Mouse (Mus musculus) regulatory T cell (primary cell): ENCODE measurements around the gene Tmem86b.

Experiments used
- in situ Hi-C: fragments of 300-600 bp; cut with MboI, MseI; formaldehyde crosslinking; loops from one replicate; pipeline ENCODE4 v1.15.1; 2025; ENCODE audit warnings: high pct_unique_total_duplicates

Gene Tmem86b

GRCm38 (mm10) chr7:4631031-4631430 is at the start of gene Tmem86b:
Gene Tmem86b, minus strand, starts transcription at chr7:4631422.
- in situ Hi-C loops, result no loop called here

DNA sequence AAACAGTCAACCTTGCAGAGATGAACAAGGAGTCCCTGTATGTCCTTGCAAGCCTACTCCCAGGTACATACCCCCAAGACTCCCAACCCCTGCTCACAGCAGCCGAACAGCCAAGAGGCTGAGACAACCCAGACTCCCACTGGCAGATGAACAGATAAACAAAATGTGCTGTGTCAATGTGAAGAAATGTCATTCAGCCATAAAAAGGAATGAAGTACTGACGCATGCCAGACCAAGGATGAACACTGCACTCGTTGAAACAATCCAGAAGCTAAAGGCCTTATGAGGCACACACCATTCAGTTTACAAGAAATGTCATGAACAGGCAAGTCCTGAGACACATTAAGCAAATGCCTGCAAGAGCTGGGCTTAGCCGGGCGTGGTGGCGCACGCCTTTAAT is 44.0 kb upstream of the Tmem86b start:
- in situ Hi-C loops, result no loop called here

DNA sequence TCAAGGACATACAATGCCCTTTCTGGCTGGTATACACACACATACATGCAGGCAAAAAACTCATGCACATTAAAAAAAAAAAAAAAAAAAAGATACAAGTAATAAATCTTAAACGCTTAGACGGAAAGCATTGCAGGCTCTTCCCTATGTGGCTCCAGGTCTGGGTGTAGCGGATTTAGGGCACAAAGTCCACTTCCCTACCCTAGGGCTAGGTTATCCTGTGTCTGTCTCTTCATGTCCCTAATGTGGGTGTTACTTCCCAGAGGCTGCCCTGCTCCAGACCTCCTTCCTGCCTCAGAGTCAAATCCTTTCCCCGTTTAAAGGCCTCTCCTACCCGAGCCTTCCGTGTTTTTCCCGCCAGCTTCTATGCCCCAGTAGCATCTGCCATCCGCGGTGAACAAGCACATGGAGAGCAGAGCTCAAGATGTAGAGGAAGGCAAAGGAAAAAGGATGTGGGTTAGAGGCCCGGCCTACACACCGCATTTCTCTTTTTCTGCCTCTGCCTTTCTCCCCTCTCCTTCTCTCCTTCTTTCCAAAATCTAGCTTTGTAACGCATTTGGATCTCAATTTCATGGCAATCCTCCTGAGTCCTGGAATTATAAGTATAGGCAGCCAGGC is 43.0 kb upstream of the Tmem86b start:
- in situ Hi-C loops, result no loop called here

DNA sequence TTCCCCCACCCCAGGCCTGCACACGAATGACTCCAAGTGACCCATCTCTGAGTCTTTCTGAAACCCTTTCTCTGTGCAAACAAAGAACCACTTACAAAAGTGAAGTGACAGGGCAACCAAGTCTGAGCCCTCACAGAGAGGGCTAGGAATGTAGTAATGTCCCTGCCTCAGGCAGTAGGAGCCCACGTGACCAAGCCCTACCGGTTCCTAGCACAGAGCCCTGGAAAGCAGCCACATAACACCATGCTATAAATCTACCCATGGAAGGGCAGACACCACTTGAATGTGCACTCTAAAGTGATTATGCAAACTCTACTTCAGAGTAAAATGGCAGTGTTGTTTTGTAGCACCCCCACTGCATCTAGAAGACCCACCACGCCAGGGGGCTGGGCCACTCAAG is 40.7 kb upstream of the Tmem86b start:
- in situ Hi-C loops, result no loop called here

GRCm38 (mm10) chr7:4670655-4671255 is 39.5 kb upstream of the Tmem86b start:
- in situ Hi-C loops, result no loop called here

- in situ Hi-C loops, result no loop called here
Measured at GRCm38 (mm10) chr7:4669156-4669555, 37.9 kb upstream of the Tmem86b start.

DNA sequence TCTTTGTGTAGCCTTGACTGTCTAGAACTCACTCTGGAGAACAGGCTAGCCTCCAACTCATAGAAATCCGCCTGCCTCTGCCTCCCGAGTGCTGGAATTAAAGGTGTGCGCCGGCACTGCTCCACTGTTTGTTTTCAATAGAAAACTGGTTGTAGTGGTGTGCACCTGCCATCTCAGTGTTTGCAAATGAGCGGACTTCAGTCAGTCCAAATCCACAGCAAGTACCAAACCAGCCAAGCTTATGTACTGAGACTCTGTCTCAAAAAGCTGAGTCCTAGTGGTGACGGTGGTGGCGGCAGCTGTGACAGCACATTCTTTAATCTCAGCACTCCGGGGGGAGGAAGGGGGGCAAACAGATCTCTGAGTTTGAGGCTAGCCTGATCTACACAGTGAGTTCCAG is 37.3 kb upstream of the Tmem86b start:
- in situ Hi-C loops, result no loop called here

GRCm38 (mm10) chr7:4666871-4667270 is 35.6 kb upstream of the Tmem86b start:
- in situ Hi-C loops, result no loop called here

- in situ Hi-C loops, result no loop called here
Measured at GRCm38 (mm10) chr7:4663742-4664141, 32.5 kb upstream of the Tmem86b start.

DNA sequence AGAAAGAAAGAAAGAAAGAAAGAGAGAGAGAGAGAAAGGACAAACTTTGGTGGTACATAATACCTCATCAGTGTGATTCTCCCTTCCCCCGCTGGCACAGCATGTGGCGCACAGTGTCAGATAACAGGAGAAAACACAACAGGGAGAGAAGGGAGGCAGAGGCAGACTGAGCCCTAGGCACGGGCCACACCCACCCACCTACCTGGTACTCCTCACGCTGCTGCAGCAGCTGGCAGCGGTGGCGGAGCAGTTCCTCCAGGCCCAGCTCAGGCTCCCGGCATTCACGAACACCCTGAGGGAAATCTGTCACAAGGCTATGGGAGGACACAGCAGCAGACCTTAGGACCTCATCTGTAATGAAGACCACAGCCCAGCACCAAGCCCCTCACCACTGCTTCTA is 32.0 kb upstream of the Tmem86b start:
- in situ Hi-C loops, result no loop called here

DNA sequence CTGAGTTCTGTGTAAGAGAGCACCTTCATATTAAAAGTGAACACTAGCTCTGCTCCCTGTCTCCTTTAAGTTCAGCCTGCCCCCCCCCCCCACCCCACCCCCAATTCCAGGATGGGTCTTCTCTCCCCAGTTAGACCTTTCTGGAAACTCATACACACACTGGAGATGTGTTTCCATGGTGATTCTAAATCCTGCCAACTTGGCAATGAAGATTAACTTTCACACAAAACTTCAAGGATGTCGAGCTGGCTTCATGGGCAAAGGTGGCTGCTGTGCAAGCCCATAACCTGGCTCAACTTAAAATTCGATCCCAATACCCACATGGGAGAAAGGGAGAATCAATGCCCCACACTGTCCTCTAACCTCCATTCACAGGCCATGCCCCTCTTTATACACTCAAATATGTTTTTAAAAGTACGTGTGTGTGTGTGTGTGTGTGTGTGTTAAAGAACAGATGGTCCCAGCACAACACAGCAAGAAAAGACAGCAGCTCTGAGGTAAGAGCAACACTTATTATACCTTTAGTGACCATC is 28.8 kb upstream of the Tmem86b start:
- in situ Hi-C loops, result no loop called here

DNA sequence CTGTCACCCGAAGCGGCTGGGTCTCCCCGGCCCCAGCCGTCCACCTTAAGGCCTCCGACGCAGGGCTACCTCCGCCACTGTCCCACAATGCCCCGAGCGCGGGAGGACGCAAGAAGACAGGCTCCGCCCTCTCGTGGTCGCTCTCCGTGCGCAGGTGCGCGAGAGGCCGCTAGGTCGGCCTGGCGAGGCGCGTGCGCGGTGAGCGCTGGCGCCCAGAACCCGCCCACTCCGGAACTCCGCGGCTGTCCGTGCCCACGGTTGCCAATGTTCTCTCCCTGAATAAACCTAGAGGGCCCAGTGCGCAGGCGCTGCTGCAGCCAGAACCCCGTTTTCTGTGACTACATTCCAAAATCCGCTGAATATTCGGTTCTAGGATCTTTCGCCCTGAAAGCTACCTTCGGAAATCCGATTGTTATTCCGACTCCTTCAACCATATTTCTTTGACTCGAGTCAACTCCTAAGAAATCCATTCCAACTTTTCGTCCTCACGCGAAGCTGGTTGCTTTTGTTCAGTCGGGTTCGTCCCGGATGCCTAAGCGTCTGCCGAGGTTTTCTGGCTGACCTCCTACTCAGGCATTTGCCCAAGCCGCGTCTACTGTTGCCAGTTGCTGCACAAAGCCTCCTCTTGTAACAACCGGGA is 27.8 kb upstream of the Tmem86b start, which contains the start of gene Ppp6r1:
Ppp6r1 (minus strand) TSS at position 108 of the 640 bp plus-strand sequence.
- in situ Hi-C loops, result no loop called here

DNA sequence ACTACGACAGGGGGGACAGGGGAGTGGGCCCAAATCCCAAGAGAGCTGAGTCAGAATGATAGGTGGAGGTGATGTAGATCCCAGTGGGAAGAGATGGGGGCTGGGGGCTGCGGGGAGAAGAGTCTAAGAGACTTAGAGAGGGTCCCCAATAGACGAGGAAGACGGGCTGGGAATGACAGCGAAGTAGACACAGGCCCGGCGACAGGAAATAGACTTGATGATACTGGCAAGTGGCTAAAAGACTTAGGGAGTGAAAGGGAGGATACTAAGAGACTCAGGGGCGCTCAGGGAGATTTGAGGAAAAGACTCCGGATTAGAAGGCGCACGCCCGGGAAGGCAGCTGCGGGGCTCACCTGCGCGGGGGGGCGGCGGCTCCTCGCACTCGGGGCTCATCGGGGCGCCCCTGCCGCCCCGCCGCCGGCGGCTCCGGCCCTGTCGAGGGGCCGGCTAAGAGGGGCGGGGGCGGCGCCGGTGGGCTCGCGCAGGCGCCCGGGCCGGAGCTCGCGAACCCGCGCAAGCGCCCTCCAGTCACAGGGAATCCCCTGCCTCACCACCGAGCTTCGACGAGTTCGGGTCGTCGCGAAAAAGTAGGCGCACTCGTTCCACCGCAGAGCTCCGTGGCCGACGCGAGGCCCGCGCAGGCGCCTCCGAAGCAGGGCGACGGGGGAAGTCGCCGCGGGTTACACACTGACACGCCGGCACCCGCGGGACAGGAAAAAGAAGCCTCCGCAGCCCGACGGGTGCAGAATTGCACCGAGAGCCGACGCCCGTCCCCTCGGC is 27.1 kb upstream of the Tmem86b start:
- in situ Hi-C loops, result no loop called here

- in situ Hi-C loops, result no loop called here
Measured at GRCm38 (mm10) chr7:4657521-4658127, 26.4 kb upstream of the Tmem86b start.

- in situ Hi-C loops, result no loop called here
Measured at GRCm38 (mm10) chr7:4656818-4657217, 25.6 kb upstream of the Tmem86b start.

DNA sequence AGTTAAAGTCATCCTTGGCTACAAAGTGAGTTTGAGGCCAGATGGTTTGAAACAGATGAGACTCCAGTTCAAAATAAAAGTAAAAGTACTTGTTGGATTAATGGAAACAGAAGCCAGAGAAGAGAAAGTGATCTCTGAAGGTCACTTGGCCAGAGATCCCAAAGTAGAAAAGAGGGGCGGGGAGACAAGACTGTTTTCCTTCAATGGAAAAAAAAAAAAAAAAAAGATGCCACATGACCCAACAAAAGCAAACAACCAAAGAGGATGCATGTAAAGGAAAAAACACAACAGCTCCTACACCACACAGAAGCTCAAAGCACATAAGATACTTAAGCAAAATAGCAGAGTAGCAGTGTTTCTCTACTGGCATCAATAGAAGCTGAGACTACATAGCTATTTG is 24.7 kb upstream of the Tmem86b start:
- in situ Hi-C loops, result no loop called here

- in situ Hi-C loops, result no loop called here
Measured at GRCm38 (mm10) chr7:4655393-4655792, 24.2 kb upstream of the Tmem86b start.

- in situ Hi-C loops, result no loop called here
Measured at GRCm38 (mm10) chr7:4654221-4654620, 23.0 kb upstream of the Tmem86b start.

- in situ Hi-C loops, result no loop called here
Measured at GRCm38 (mm10) chr7:4653780-4654179, 22.6 kb upstream of the Tmem86b start.

GRCm38 (mm10) chr7:4653351-4653750 is 22.1 kb upstream of the Tmem86b start:
- in situ Hi-C loops, result no loop called here

DNA sequence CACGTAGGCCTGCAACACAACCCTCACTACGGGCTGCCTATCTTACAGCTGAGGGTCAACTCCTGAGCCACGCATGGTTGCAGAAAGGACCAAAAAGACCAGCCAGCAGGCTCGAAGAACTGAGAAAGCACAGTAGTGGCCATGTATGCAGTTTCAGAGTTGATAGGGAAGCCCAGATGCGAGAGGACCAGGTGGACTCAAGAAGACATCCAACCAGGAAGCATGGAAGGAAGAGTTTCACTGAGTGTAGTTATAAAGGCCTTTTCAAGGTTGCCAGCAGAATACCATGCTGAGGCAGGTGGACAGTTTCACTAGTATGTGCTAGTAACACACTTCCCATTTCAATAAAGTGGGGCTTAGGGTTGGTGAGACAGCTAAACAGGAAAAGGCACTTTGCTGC is 21.5 kb upstream of the Tmem86b start:
- in situ Hi-C loops, result no loop called here

DNA sequence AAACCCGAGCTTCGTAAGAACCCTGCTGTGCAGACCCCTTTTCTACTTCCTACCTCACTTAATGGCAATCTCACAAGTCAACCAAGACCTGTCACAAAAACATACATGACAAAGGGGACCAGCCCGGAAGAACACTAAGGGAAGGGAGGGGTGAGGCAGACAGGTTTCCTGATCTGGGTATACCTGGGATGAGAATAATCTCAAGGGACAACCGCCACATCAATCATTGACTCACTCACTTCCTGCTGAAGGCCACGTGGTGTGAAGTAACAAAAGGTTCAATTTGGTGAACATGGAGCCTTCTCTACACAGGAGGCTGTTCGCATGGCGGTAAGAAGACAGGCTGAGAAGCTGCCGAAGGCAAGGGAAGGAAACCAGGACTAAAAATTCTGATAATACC is 20.4 kb upstream of the Tmem86b start:
- in situ Hi-C loops, result no loop called here
